Mouse (Mus musculus): Measurements from ENCODE around the gene Nol4l.

Gene Nol4l

DNA sequence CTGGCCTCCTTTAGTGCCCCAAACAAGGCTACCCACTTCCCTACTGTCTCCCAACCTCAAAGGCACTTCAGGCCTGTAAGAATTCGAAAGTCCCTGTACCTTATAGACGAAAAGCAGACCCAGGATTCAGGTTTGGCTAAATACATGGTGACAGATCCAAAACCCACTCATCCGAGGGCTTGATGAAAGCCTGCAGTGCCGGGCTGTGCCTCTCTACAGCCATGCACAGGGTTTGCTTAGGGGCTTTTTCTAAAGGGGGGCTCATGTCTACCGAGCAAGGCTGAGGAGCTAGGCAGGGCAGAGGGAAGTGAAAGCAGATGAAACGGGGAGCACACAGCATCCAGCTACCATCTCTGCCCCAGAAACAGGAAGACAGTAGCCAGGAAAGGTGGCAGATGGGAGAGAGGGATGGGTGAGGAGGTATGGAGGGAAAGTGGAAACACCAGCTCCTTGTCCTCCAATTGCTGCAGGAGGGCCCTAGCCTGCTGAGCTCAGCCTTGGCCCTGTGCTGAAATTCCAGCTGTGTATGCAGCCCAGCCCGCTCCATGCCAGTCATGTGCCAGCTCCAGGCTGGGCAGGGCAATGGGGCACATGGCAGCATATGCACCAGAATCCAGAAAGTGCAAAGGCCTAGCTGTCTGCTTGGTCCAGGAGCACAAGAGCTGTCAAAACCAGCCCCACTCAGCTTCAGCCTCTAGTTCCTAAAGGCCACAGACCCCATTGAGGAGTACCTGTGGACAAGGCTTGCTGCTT, 48.5 kb downstream of the Nol4l start:
- no peak for DNase-seq

DNA sequence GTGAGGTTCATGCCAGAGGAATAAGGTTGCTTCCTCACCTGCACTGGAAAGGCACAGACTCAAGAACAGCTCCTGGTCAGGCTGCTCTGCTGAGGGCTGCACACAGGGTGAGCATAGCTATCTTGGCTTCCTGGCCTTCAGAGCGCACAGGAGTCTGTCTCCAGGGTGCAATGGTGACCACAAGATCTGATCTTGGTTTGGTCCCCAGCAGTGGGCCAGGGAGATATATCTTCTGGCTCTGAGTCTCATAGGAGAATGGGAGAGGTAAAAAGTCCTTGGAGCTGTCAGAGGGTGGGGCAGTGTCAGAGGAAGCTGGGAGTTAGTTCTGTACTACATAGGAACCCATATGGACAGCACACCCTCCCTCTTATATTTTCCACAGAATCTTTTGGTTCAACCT, 50.3 kb downstream of the Nol4l start:
- no peak for DNase-seq

DNA sequence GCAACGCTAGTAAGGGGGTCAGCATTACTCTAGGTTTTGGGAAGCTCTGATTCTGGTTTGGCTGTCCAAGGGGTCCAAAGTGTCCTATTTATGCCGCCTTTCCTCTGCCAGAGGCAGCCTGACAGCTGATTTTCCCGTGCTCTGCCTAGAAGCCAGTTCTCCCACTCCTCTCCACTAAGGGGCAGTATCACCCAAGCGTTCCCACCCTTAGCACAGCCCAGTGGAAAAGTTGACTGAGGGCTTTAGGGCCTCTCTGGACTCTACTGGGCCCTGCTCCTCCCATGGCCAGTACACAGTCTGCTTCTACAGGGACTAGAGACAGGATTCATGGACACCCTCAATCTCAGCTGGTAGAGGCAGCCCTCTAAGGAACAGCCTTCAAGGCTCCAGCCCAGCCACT, 51.2 kb downstream of the Nol4l start:
- DNase-seq = peak; percentile 73 to 82

DNA sequence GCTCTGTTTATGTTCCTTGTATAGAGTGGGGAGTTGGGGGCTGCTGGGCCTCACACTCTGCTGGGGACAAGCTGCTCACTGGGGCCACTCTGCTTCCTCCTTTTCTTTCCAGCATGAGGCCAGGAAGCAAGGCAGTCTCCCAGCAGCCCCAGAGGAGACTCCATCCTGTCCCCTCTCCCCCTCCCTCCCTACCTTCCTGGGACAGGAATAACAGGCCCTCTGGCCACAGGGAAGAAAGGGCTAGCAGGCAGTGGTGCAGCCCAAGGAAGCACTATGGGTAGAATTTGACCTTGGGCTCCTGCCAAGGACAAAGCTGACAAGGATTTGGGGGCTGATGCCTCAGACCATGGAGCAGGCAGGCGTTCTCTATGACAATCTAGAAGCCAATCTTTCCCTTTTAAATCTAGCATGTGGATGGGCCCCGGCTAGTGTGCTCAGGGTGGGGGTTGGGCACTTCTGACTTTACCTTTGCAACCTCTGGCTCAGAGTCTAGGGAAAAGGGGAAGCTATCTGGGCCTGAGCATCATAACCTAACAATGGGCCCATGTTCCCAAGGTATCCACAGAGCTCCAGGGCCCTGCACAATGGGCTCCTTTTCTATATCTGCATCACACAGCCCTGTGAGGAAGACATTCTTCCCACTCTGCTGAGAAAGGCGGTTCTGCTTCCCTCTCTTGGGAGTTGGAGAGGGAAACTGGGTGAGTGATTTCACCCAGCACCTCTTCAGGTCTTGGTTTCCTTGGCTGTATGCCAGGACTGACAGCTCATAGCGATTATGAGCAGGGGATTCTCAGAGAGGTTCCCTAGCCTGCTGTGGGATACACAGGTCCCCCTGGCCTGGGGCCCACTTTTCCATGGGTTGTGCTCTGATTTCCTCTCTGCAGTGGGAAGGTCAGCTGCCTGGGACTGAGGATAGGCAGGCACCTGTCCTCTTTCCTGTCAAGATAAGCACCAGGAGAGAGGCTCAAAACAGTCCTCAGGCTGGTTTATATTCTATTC, 54.4 kb downstream of the Nol4l start:
- DNase-seq = peak; percentile 35 to 42

DNA sequence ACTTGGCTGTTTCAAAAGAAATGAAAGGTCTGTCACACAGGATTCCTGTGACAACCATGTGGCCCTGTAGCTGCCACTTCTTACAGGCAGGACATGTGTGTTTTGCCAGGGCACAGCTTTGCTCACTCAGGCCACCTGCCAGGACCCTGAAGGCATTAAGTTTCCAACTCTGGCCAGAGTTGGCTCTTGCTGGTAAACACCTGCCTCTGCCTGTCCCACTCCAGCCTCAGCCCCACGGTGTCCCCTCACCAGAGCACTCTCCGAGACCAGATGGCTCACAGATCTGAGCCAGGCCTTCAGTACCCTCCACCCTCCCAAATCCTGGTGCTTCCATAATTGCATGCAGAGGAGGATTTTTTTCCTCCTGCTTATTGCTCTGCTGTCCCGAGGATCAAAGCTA, 58.8 kb downstream of the Nol4l start:
- no peak for DNase-seq

DNA sequence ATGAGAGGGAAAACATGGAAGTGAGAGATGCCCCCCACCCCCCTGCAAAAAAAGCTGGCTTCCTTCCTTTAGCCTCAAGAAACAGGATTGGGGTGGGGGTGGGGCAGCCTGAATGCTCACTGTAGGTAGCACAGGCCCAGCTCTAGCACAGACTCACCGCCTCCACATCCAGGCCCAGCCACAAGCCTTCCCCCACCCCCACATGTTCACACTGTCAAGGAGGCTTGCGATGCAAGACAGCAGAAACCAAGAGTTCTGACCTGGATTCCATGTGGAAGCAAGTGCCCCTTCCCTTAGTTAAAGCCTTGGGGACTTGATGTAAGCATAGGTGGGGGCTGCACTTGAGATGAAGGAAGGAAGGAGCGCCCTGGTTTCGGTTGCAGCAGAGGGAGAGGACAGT, 60.0 kb downstream of the Nol4l start:
- no peak for DNase-seq

DNA sequence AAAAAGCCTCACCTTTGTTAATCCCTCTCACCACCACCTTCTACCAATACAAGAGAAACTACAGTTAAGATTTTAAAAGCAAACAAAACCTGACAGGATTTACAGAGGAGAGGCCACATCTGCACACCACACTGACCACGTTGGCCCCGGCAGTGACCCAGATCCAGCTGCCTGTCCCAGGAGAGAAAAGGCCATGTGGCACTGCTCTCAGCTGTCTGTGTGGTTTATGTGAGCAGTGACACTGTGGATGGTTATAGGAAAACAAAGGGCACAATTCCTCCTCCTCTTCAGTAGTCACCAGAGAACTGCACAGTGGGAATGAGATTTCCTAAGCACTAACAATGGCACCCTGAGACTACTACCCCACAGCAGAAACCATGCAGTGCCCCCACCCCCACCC, 60.5 kb downstream of the Nol4l start:
- DNase-seq = no peak

DNA sequence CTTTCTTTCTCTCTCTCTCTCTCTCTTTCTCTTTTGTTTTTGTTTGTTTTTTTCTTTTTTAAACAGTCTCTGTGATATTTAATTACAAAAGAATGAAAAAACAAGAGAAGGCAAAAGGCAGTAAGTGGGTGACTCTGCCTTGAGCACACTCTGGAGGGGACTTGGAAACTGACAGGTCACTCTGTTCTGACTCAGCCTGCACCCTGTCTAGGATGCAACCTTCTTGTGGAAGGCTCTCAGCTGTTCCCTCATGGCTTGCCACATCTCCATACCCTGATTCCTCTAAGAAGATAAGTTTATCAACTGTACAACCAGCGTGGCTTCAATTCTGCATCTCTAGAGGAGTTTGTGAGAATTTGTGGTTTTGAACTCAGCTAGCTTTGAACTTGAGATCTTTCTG, 62.4 kb downstream of the Nol4l start:
- no peak for DNase-seq

DNA sequence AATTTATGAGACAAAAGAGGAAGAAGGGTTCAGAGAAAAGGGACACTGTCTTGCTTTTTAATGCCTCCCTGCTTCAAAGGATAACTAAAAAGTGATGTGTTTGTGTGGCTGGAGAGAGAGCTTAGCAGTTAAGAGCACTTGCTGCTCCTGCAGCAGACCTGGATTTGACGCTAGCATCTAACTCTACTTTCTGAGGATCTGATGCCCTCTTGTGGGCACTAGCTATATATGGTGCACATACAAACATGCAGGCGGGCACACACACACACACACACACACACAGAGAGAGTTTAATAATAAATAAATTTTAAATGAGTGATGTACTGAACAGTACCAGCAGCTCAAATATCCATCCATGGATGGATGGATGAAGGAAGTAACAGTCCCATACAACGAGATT, 66.5 kb downstream of the Nol4l start:
- no peak for DNase-seq

DNA sequence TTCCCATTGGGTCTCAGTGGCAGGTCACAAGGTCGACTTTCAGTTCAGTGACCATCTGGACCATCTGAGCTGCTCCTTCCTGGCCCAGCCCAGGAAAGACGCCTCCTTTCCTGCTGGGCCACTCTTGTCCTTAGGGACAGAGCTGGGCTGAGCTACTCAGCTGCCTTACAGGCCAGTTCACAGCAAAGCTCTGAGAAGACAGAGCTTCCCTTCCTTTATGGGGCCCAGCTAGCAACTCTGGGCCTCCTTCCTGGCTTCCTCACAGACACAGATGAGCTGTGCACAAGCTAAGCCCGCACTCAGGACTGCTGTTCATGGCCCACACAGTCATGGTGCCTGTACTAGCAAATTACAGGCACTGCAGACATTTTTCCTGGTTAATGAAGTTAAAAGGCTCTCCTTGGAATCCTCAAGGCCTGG, 71.7 kb downstream of the Nol4l start:
- DNase-seq = no peak

DNA sequence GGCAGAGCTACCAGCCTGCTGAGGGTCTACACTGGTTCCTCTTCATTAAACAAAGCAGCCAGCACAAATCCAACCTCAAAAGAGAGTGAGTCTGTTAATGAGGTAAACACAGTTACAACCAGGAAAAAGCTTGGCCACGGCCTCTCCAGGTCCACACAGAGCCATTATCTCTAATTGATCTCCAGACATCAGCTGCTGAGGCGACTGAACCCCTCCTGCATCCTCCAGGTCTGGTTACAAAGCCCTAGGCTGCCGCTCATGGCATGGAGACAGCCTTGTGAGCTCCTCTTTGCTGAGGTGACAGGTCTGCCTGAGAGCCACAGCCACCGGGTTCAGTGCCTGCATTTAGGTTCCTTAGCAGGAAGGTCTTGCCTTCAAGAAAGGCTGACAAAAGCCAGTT, 72.3 kb downstream of the Nol4l start:
- no peak for DNase-seq

DNA sequence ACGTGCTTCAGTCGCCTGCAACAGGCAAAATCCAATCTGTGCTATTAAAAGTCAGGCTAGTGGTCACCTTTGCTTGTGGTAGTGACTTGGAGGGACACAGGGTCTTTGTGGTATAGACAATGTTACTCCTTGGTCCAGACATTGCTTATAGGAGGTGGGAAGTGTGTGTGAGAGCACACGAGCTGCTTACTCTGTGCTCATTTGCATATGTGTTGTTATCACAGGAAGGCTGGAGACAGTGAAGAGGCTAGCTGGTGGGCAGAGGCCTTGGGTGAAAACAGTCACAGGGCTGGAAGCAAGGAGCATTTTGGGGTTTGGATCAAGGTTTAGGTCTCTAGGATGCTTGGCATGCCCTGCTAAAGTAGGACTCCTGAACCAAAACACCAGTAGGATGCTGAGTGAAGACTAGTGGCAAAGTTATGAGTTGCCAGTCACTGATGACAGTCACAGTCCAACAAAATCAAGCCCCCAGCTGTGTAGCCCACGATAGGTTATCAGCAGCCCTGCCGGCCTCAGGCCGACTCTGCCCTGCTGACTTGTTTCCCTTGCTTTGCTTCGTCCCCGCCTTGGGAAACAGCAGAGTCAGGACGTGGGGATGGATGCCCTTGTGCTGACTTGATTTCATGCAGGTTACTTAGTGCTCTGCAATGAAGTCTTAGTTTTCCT, 74.8 kb downstream of the Nol4l start:
- no peak for DNase-seq

DNA sequence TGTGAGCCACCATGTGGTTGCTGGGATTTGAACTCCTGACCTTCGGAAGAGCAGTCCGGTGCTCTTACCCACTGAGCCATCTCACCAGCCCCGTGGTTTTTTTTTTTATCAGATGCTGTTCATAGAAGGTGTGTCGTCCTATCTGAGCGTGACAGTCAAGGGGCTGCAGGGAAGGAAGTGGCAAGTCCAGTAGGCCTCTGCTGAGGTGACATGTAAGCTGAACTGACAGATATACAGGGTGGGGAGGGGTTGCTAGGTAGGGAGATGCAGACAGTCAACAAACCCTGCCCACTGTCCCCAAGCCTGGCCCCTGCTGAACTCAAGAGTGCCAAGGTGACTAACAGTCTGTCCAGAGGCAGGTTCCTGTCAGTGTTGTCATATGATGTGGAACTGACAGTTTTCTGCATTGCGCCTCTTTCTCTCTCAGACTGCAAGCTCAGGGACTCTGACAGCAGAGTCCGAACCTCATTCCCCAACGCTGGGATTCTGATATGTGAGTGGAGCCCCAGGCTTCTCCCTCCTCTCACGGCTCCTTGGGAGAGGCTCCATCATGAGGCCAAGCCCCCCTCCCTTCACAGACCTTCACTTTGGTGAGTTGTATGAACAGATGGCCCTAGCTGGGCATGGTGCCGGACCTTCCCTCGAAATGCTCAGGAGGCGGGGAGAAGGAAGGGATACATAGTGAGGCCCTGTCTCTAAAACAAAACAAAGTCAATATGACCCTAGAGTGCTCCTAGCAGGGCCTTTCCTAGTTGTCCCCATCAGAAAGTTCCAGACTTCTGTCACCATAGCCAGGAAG, 75.6 kb downstream of the Nol4l start:
- DNase-seq = peak; percentile 75 to 82

DNA sequence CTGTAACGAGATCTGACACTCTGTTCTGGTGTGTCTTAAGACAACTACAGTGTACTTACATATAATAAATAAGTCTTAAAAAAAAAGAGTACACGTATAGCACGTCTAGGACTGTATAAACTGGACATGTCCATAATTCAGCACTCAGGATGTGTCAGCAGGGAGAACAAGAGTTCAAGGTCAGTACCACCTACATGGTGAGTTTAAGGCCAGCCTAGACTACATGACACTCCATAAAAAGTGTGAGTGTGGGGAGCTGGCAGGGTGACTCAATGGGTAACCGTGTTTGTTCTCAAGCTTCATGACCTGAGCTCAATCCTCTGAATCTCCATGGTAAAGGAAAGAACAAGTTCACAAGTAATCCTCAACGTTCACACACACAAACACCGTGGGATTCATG, 81.3 kb downstream of the Nol4l start:
- no peak for DNase-seq

DNA sequence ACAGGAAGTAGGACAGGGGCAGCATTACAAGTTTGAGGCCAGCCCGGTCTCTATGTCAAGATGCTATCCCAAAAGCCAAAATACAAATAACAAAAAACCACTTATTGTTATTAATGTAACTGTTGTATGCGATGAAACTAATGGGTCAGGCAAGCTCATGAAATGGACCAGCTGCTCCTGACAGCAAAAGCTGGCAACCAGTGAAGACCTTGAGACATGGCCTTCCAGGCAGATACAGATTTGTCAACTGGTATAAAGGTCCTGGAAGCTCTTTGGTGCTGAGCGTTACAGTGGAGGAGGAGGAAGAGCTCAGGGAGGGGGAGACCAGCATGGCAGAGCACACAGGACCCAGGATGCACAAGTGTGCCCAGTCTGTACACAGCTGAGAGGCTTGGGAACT, 82.1 kb downstream of the Nol4l start:
- DNase-seq = no peak

DNA sequence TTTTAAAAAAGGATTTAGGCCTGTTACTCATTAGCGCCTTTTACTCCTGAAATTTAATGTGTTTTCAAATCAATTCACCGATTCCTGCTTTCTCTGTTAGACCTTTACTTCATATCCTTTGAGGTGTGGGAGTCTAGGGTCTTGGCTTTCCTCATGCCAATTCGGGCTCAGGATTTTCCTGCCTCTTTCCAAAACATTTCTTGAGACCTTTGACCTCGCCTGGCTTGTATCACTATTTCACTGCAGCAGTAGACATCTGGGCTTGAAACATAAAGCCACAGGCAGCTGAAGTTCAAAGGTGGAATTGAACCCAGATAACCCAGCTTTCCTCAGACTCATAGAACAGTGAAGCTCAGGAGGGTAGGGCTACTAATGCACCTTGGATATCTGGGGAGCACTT, 83.3 kb downstream of the Nol4l start:
- no peak for DNase-seq

DNA sequence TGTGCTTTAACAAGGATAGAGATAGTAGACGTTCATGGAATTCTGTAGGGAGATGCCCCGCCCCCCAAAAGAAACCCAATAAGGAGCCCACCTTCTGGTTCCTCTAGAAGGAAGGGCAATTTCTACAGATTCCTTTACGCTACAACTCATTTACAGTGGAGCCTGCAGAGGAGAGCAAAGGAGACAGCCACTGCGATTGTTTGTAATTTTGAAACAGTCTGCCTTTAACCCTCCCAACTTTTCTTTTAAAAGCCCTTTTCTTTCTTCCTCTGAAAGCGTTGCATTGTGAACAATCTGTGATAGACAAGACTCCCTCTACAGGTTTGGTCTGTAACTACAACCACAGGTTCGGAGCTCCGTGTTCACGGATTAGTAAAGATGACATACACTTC, 83.8 kb downstream of the Nol4l start:
- peak; percentile 31 to 64 for DNase-seq

DNA sequence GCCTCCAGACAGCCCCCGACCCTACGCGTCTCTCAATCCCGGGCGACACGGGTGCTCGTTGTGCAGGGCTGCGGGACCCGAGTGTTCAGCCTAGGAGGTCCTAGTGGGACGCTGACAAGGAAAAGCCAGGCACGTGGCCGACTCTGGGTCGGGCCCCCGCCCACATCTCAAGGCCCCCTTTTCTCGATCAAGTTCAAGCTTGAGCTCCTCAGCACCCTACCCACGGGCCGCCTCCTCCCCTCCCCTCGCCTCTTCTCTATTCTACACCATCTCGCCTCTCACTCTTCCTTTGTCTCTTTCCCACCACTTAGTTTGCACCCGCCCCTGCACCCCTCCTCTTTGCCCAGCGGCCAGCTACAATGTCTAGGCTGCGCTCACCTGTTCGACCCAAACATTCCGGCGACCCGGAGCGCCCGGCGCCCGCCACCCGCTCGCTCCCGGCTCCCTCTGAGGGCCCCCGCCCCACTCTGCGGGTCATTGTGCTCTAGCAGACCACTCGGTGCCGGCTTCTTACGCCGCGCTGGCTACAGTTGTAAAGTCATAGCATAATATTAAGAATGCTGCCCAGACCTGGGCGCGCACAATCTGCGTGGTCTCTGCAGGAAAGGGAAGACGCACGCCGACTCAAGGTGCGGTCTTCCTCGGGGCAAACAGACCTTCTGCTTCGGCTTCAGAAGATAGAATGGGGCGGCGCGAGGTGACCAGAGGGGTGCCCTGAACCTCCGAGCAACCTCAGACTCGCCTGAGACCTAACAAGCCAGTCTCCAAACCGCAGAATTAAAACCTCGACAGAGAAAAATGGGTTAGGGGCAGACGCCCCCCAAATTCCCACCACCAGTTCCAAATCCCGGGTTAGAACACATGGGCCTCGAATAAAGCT, 84.4 kb downstream of the Nol4l start:
- DNase-seq = no peak

DNA sequence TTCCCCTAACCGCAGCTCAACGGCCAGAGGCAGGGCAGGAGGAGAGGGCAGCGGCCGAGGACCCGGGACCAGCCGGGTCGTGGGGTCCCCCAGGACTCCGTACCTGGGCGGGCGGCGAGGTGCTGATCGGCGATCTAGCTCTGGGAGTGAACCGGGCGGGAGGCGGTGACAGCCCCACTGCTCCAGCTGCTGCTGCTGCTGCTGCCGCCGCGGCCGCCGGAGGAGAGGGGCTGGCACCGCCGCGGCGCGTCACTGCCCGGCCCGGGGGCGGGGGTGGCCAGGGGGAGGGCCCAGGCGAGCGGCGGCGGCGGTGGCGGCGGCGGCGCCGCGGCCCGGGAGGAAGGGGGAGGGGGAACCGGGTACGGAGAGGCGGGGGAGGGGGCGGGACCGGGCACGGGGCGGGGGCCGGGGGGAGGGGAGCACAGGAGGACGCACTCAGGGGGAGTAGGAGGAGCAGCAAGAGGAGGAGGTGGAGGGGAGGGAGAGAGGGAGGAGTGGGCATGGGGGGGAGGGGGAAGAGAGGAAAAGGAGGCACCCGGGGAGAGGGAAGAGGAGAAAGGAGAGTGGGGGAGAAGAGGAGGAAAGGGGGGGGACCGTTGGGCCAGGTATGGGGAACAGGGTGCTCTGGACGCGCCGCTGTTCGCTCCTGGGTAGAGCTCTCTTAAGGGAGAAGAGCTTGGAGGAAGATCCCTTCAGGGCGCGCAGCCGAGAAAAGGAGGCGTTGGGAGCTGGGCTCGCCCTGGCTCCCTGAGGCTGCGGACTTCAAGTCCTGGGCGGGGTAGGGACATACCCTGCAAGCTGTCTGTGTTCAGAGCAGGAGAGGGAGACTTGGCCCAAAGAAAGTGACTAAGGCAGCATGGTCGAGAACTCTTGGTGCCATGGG, 85.3 kb downstream of the Nol4l start:
- DNase-seq = peak; percentile 32 to 40

DNA sequence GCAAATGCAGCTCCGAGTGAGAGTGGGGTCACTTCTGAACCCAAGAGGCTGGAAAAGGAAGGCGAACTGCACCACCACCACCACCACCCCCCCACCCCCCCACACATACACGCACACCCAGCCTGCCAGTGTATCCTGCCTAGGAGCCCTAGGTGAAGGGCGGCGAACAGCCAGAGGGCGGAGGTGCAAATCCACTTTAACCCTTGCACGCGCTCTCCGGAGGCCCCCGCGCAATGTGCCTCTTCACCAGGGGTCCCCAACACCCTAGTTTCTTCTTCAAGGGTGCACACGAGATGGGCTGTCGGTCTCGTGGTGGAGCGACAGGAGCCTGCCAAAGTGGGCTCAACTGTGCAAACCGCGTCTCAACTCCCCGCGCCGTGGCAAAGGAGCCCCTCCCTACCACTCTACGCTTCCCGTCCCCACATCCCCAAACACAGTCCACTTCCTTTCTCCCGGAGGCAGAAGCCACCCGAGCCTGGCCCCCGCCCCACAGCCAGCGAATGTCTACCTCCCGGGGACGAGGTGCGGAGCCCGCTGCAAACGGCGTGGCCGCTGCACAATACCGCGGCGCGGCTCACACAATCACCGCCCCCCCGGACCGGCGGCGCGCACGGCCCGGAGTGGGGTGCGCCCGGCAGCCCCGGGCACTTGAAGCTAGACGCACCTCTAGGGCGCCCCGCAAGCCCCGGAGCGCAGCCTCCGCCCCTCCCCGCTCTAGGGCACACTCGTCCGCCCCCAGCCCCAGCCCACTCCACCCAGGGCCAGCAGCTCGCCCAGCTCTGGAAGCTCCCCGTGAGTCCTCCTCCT, 86.1 kb downstream of the Nol4l start:
- DNase-seq = peak in 1 of 2 experiments; percentile 27

Measured in cerebellum, postnatal 36 days (tissue).